Mouse (Mus musculus) liver, embryonic 15.5 days (tissue): ENCODE results near the gene Magi1. TPM values are rescaled to one million over a fixed set of nuclear protein-coding genes. Genes with fewer than 3 reads are reported as not detected.

ENCODE experiments used
- ATAC-seq: fragments of 200-750 bp; cut with Nextera tagmentation; 2 replicates; pipeline ENCODE4 v1.8.0; 2017; ENCODE audit warnings: moderate number of reproducible peaks, mild to moderate bottlenecking, moderate library complexity; ENCODE audit not compliant: insufficient read depth
- H3K27ac ChIP-seq: fragments of 300-500 bp; sonication (generic); replicated peaks from 2 replicates; pipeline ENCODE4 v1.5.1; 2015; ENCODE audit warnings: mild to moderate bottlenecking, inconsistent platforms
- H3K27me3 ChIP-seq: fragments of 300-500 bp; sonication (generic); 2 replicates; pipeline ENCODE4 v1.6.1; 2015; ENCODE audit warnings: mild to moderate bottlenecking, inconsistent platforms
- H3K36me3 ChIP-seq: fragments of 300-500 bp; sonication (generic); replicated peaks from 2 replicates; pipeline ENCODE4 v1.6.1; 2015; ENCODE audit warnings: moderate library complexity, mild to moderate bottlenecking, inconsistent platforms
- H3K4me1 ChIP-seq: fragments of 300-500 bp; sonication (generic); replicated peaks from 2 replicates; pipeline ENCODE4 v1.6.1; 2015; ENCODE audit warnings: inconsistent platforms
- H3K4me2 ChIP-seq: fragments of 300-500 bp; sonication (generic); 2 replicates; pipeline ENCODE4 v1.6.1; 2015; ENCODE audit warnings: moderate library complexity, mild to moderate bottlenecking, inconsistent platforms
- H3K4me3 ChIP-seq: fragments of 300-500 bp; sonication (generic); replicated peaks from 2 replicates; pipeline ENCODE4 v1.5.1; 2015; ENCODE audit warnings: mild to moderate bottlenecking, inconsistent platforms
- H3K9ac ChIP-seq: fragments of 300-500 bp; sonication (generic); 2 replicates; pipeline ENCODE4 v1.6.1; 2015; ENCODE audit warnings: moderate library complexity, mild to moderate bottlenecking, inconsistent platforms
- H3K9me3 ChIP-seq: fragments of 300-500 bp; sonication (generic); replicated peaks from 2 replicates; pipeline ENCODE4 v1.6.1; 2016; ENCODE audit warnings: inconsistent platforms
- WGBS: fragments of 180-500 bp; shearing (Covaris S2); methylation state at CpG from one replicate; pipeline ENCODE4 v1.1.7; 2015; ENCODE audit warnings: mixed read lengths; ENCODE audit not compliant: insufficient replicate concordance; 5-methylcytosine and 5-hydroxymethylcytosine counted together
- polyA plus RNA-seq: library from polyadenylated mRNA; unstranded; fragments of >200 nt; fragmentation: Nextera tagmentation; extraction: Ambion mirVana; gene quantifications from 2 replicates; pipeline ENCODE4 v1.2.1, GENCODE M21; 2015

Magi1 gene
- polyA plus RNA-seq, 1 experiment from 2014 or later = 1.1 TPM

- Histone ChIP-seq H3K9ac (no peak overlapping the region), H3K36me3 (no peaks in the 10 kb centered on the region), H3K27me3 (no peaks in the 10 kb centered on the region), H3K4me3 (no peak overlapping the region), H3K27ac (no peak overlapping the region), H3K9me3 (no peaks in the 10 kb centered on the region), H3K4me2 (no peak overlapping the region), H3K4me1 (no peaks in the 10 kb centered on the region; the same call in 1 of the 2 replicates)
- 76% methylated on average over 3 of the region's 3 CpGs for WGBS
- no peak for ATAC-seq
Measured at GRCm38 (mm10) chr6:93890011-93890410, 393.7 kb downstream of the Magi1 start.

DNA sequence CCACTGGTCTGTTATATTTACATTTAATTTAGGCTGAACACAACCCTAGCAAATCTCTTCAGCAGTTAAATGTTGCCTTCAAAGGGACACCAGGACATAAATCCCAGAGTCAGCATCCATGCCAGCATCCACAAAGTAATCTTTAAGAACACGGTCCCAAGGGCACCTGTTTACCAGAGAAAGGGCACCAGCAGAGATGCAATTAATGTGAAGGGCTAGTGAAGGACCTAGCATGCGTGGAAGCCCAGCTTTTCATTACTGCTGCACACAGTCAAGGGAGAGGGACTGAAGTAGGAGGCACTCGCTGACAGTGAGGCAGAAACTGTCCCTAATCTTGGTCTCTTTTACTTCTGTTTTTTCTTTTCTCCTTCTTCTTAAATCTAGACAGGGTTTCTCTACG lies 406.4 kb downstream of the Magi1 start:
- 60% methylated on average over 4 of the region's 4 CpGs for WGBS
- ATAC-seq = no peak
- no peaks in the 10 kb centered on the region for H3K27me3 ChIP-seq

GRCm38 (mm10) chr6:93874936-93875335 lies 408.8 kb downstream of the Magi1 start:
- Histone ChIP-seq H3K36me3 (no peaks in the 10 kb centered on the region), H3K4me1 (no peaks in the 10 kb centered on the region), H3K9me3 (no peaks in the 10 kb centered on the region), H3K4me3 (no peak overlapping the region), H3K9ac (no peak overlapping the region), H3K27me3 (no peaks in the 10 kb centered on the region), H3K27ac (no peak overlapping the region), H3K4me2 (no peak overlapping the region)
- no peak for ATAC-seq
- 60% methylated on average over 2 of the region's 2 CpGs for WGBS

More for the DNA sequence above, 406.4 kb downstream of the Magi1 start:
- Histone ChIP-seq H3K27ac (no peak overlapping the region), H3K4me2 (no peak overlapping the region), H3K4me1 (no peaks in the 10 kb centered on the region), H3K36me3 (no peaks in the 10 kb centered on the region), H3K4me3 (no peak overlapping the region), H3K9me3 (no peaks in the 10 kb centered on the region), H3K9ac (no peak overlapping the region)

DNA sequence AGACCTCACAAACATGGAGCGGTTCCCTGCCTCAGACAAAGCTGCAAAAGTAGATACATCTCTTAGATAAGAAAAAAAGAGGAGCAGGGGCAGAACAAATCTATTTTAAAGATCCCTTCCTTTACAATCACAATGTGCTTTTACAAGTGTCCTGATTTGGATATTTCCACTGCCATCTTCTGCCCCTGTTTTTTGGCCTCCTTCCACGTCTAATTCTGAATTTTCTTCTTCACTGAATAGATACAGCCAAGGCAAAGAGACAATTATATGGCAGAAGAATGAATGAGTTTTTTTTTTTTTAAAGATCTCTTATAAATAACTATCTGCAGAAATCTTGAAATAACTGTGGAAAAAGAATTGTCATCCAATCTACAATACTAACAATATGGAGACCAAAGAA lies 409.3 kb downstream of the Magi1 start:
- WGBS = 60% methylated on average over 2 of the region's 2 CpGs
- Histone ChIP-seq H3K4me2 (no peak overlapping the region), H3K9me3 (no peaks in the 10 kb centered on the region), H3K27me3 (no peaks in the 10 kb centered on the region), H3K36me3 (no peaks in the 10 kb centered on the region), H3K4me3 (no peak overlapping the region), H3K4me1 (no peaks in the 10 kb centered on the region), H3K9ac (no peak overlapping the region), H3K27ac (no peak overlapping the region)
- ATAC-seq = no peak

GRCm38 (mm10) chr6:93873536-93873935 lies 410.2 kb downstream of the Magi1 start:
- no peak overlapping the region for H3K27ac ChIP-seq
- H3K4me2 ChIP-seq = no peak overlapping the region
- no peak overlapping the region for H3K4me3 ChIP-seq
- no peaks in the 10 kb centered on the region for H3K9me3 ChIP-seq
- 51% methylated on average over 1 of the region's 1 CpGs for WGBS
- no peaks in the 10 kb centered on the region for H3K4me1 ChIP-seq
- H3K36me3 ChIP-seq = no peaks in the 10 kb centered on the region
- no peak for ATAC-seq
- no peak overlapping the region for H3K9ac ChIP-seq
- no peaks in the 10 kb centered on the region for H3K27me3 ChIP-seq

GRCm38 (mm10) chr6:93871516-93871915 lies 412.2 kb downstream of the Magi1 start:
- WGBS = 63% methylated on average over 4 of the region's 4 CpGs
- H3K9me3 ChIP-seq = no peaks in the 10 kb centered on the region
- H3K27ac ChIP-seq = no peak overlapping the region
- H3K36me3 ChIP-seq = no peaks in the 10 kb centered on the region
- H3K4me2 ChIP-seq = no peak overlapping the region
- H3K27me3 ChIP-seq = no peaks in the 10 kb centered on the region
- no peaks in the 10 kb centered on the region for H3K4me1 ChIP-seq
- no peak for ATAC-seq
- no peak overlapping the region for H3K4me3 ChIP-seq
- H3K9ac ChIP-seq = no peak overlapping the region

DNA sequence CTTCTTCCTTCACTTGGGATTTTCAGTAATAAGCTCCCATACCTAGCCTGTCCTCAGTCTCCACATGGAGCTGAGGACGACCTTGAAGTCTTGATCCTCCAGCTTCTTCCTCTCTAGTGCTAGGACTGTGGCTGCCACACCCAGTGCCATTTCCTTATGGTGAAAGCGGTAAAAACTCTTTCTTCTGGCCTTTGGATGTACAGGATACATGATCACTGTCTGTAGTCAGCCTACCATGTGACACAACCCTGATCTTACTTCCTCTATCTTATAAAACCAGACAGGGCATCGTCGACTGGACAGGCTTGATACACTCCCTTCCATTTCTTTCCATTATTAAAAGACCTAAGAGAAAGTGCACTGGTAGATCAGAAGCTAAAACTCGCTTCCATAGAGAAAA lies 413.7 kb downstream of the Magi1 start:
- H3K4me3 ChIP-seq = no peak overlapping the region
- H3K27ac ChIP-seq = no peak overlapping the region
- no peak overlapping the region for H3K9ac ChIP-seq
- WGBS = 27% methylated on average over 5 of the region's 5 CpGs
- H3K9me3 ChIP-seq = no peaks in the 10 kb centered on the region
- H3K36me3 ChIP-seq = no peaks in the 10 kb centered on the region
- H3K27me3 ChIP-seq = no peaks in the 10 kb centered on the region
- no peak overlapping the region for H3K4me2 ChIP-seq
- ATAC-seq = no peak
- H3K4me1 ChIP-seq = no peaks in the 10 kb centered on the region

DNA sequence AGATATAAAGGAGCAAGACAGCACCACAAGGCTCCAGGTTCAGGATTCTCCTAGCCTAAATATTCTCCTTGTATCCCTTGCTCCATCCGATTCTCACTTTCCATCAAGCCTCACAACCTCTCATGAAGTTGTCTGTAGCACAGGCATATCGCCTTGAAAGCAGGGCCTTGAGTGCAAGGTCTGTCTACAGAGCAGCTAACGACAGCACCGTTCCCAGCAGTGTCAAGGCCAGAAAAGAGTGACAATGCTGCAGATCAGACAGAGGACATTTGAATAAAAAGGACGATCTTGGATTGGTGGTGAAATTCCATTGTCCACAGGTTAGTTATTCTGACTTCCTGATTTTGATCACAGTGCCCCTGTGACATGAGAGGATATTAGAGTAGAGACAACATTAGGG lies 421.5 kb downstream of the Magi1 start:
- H3K9ac ChIP-seq = no peak overlapping the region
- H3K27ac ChIP-seq = no peak overlapping the region
- no peaks in the 10 kb centered on the region for H3K4me1 ChIP-seq
- H3K9me3 ChIP-seq = no peaks in the 10 kb centered on the region
- no peak for ATAC-seq
- WGBS = 72% methylated on average over 5 of the region's 5 CpGs
- H3K36me3 ChIP-seq = no peaks in the 10 kb centered on the region
- no peak overlapping the region for H3K4me3 ChIP-seq
- H3K27me3 ChIP-seq = no peaks in the 10 kb centered on the region
- H3K4me2 ChIP-seq = no peak overlapping the region

DNA sequence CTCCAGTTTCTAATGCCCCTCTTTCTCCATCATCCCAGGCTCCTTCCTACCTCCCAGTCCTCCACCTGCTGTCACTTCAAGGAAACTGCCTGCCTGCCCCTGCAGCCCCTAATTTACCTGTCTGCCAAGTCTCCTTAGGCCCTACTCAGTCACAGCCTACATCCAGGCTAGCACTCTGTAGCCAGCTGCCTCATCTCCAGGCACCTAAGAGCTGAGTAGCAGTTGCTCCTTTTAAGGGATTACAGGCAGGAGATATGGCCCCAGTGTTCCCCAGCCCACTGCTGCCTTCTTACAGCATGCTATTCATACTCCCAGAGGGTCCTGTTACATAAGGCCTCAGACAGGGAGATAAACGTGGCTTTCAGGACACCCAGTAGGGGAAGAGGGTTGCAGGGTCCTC lies 426.9 kb downstream of the Magi1 start:
- H3K4me1 ChIP-seq = no peaks in the 10 kb centered on the region
- H3K4me2 ChIP-seq = no peak overlapping the region
- ATAC-seq = no peak
- H3K36me3 ChIP-seq = no peaks in the 10 kb centered on the region
- no peaks in the 10 kb centered on the region for H3K27me3 ChIP-seq
- no peak overlapping the region for H3K27ac ChIP-seq
- no peak overlapping the region for H3K4me3 ChIP-seq
- no peak overlapping the region for H3K9ac ChIP-seq
- WGBS = 32% methylated on average over 1 of the region's 1 CpGs
- no peaks in the 10 kb centered on the region for H3K9me3 ChIP-seq

DNA sequence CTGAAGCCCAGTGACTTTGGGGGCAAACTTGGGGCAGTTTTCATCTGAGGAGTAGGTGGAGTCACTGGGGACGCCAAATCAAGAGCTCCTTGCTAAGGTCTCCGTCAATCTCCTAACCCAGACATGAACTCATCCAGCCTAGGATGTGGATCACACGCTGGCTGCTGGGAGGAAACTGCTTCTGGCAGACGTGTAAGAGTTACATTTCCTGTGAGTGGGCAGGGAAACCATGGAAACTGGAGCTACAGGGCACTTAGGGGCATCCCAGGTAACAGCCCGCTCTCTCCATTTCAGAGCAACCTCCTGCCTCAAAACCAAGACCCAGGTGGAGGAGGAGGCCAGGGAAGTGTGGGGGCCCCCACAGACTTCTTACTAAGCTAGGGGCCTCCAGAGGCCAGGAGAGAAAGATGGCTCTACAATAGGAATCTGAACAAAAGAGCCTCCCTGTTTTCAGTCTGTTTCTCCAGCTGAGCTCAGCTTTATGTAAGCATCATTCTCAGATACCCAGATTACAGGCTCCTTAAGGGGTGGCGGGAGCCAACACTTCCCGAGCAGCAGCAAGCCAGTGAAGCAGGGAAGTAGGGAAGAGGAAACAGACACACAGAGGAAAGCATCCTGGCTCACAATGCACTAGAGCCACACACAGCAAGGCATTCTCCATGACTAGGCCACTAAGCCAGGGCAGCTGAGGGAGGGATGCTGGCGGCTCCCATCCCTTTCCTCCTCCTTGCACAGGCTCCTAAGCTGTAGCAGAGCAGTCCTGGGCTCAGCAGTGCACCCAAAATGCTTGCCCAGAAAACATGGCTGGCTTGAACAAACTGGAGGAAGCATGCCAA lies 427.7 kb downstream of the Magi1 start:
- no peak for ATAC-seq
- H3K4me2 ChIP-seq = no peak overlapping the region
- no peaks in the 10 kb centered on the region for H3K4me1 ChIP-seq
- H3K27me3 ChIP-seq = no peaks in the 10 kb centered on the region
- 42% methylated on average over 8 of the region's 8 CpGs for WGBS
- no peaks in the 10 kb centered on the region for H3K9me3 ChIP-seq
- no peak overlapping the region for H3K27ac ChIP-seq
- no peak overlapping the region for H3K9ac ChIP-seq
- no peaks in the 10 kb centered on the region for H3K36me3 ChIP-seq
- H3K4me3 ChIP-seq = no peak overlapping the region

GRCm38 (mm10) chr6:93848942-93849790 lies 434.6 kb downstream of the Magi1 start:
- no peak for ATAC-seq
- H3K4me1 ChIP-seq = no peaks in the 10 kb centered on the region
- WGBS = 59% methylated on average over 7 of the region's 7 CpGs

More at GRCm38 (mm10) chr6:93848942-93849790, 434.6 kb downstream of the Magi1 start:
- Histone ChIP-seq H3K36me3 (no peaks in the 10 kb centered on the region), H3K9ac (no peak overlapping the region), H3K27me3 (no peaks in the 10 kb centered on the region), H3K9me3 (no peaks in the 10 kb centered on the region), H3K27ac (no peak overlapping the region), H3K4me2 (no peak overlapping the region), H3K4me3 (no peak overlapping the region)
